Mouse (Mus musculus): ENCODE measurements around the gene Pld3.
A peak's percentile ranks its signal among the peaks of the same experiment; 100 is the strongest.

The Pld3 gene

DNA sequence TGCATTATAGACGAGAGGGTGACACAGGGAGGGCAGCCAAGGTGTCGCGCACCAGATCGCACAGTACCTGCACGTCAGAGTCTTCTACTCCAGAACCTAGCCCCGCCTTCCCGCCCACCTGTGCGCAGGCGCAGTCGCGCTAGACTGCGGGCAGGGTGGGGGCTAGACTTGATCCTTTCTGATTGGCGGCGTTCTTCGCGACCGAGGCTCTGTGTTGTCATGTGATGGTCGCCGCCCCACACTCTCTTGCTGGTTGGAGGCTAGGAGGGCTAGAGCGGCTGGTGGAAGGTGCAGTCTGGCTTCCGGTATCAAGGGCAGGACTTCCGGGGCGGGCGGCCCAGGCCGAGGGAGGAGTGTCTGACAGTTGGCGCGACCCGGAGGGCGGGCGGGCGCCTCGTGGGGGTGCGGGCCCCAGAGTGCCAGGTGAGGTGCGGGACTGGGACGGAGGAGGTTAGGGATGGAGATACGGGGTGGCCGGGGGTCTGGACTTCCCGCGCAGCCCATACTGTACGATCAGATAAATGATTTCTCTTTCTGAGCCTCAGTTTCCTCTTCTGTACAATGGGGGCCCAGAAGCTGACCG lies at the start of gene Pld3, which contains the start of gene 2310022A10Rik:
TSS of gene Pld3 (minus strand) at position 288 of the 583 bp plus-strand sequence.
TSS of gene 2310022A10Rik (plus strand) at position 303 of the 583 bp plus-strand sequence.
- DNase-seq: peak; percentile 99

DNA sequence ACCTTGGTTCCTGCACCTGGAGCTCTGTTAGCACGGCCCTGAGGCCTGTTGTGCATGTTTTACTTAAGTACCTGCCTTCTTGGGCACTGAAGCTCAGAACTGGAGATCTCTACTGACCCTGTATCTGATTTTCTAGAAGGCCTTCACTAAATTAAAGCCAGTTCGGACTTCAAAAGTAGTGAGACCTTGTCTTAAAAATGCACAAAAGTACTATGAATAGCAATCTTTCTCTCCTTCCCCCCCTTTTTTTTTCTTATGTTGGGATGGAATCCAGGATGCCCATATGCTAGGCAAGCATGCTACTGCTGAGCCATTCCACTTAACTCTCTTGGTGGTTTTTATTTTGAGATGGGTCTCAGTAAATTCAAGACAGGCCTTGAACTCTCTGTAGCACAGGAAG lies 49.1 kb upstream of the Pld3 start:
- DNase-seq: no peak

DNA sequence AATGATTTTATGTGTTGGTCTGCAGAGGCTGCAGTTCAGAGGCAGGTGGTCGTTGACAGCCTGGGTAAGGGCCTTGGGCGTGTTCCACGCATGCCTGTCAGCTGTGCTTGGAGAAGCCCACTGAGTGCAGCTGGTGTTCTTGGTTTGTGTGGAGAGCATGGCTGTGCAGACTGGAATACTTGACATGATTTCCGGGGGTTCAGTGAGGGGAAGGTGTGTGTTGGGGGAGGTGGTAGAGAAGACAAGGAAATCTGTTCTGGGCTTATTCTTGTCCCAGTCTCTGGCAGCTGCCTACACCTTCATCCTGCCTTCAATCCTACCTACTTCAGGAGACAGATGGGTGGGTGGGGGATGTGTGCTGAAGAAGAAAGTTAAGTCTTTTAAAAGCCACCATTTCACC lies 48.6 kb upstream of the Pld3 start:
- DNase-seq: no peak

DNA sequence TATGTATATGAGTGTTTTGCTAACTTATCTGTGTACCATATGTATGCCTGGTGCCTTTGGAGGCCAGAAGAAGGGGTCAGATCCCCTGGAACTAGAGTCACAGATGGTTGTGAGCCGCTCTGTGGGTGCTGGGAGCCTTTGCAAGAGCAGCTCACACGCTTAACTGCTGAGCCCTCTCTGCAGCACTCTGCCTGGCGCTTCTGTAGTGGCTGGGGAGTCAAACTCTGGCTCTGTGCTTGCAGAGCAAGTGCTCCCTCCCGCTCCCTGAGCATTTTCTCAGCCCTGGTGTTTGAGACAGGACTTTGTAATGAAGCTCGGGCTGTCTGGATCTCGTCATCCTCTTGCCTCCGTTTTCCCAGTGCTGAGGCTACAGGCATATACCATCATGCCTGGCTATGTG lies 45.0 kb upstream of the Pld3 start:
- DNase-seq: no peak

DNA sequence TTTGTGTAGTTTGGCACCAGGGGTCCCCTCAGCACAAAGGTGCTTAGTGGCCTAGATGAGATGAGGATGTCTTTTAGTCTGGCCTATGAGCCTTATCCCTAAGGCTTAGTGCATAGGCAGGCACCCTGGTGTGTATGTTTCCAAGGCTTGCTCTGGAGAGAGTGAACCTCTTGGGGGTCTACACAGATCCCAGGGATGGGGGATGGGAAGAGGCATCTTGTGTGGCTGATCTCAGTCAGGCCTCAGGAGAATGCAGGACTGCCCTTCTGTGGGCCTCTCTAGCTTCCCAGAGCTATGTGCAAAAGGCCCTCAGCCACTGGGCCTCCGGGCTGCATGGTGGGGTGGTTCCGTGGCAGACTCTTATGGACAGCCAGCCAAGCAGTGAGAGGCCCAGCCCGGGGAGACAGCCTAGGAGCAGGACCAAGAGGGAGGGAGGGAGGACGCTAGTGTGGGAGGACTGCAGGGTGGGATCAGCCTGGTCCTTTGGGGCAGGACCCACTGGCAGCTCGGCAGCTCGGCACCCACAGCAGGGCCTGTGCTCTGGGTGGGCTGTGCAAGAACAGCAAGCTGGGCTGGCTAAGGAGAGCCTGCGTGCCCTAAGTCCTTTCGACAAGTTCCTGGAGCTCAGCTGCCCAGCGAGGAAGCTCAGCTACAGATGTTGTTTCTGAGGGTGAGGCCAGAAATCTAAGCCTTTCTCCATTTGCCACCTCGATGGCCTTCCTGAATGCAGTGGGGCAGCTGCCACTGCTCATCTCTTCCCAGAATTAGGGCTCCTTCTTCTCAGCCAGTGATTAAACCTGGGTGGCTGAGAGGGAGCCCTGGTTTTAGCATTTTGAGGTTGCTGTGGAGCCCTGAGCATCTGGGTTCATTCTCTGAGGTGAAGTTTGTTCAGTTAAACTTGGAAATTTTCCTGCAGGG lies 43.8 kb upstream of the Pld3 start:
- DNase-seq: no peak

DNA sequence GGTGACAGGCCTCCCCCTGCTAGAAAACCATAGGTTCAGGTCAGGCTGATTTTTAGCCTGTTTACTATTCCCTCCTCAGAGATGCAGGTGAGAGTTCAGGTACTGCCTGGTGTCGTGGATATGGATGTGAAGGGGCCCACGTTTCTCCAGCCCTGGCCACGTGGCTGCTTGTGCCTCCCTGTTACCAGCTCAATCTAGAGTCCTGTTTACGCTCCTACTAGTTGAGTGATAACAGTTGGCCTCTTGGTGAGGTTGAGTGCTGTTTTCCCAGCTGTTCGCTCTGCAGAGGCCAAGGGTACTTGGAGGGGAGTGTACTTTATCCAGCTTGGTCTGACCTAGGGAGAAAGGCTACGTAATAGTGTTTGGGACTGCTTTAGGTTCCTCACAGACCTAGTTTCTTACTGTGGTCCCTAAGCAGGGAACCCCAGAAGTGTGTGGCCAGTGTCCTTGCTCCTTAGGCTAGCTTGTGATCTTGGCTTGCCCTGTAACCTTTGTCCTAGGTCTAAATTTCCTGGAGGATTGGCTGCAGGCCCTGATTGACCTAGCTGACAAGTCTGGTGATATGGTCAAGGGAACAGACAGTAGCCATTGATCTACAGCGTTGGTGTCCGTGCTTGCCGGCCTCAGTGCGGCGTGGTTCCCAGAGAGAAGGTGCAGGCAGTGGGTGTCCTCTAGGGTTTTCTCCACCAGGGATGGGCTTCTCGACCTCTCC lies 40.1 kb upstream of the Pld3 start:
- peak; percentile 75 for DNase-seq

DNA sequence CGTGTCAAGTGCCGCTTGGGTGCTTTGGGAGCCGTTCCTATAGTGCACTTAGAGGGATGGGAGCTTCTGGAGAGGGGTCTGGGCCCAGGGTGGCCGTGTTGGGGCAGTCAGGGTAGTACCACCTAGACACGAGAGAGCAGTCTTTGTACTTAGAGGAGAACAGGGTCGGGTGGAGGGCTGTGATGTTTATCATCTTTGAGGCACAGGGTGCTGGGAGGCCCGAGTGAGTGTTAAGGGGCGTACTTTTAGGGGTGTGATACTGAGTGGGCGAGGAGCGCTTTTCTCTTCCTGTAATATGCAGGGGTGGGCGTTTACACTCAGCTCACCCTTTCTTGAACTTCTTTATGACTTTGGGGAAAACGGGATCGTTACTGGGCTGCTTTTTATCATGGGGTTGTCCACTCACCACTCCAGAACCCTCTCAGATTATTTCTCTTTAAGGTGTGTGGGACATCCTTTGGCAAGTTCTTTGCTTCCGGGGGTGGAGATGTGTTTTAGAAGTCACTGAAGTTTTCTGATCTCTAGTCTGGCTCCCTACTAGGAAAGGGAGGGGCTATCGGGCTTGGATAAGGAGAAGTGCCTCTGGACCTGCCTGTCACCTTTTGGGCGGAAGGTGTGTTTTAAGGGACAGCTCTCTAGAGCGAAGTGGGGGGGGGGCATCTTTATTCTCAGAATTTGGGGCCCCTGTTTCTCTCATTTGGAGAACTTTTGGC lies 39.4 kb upstream of the Pld3 start:
- DNase-seq: peak; percentile 49

DNA sequence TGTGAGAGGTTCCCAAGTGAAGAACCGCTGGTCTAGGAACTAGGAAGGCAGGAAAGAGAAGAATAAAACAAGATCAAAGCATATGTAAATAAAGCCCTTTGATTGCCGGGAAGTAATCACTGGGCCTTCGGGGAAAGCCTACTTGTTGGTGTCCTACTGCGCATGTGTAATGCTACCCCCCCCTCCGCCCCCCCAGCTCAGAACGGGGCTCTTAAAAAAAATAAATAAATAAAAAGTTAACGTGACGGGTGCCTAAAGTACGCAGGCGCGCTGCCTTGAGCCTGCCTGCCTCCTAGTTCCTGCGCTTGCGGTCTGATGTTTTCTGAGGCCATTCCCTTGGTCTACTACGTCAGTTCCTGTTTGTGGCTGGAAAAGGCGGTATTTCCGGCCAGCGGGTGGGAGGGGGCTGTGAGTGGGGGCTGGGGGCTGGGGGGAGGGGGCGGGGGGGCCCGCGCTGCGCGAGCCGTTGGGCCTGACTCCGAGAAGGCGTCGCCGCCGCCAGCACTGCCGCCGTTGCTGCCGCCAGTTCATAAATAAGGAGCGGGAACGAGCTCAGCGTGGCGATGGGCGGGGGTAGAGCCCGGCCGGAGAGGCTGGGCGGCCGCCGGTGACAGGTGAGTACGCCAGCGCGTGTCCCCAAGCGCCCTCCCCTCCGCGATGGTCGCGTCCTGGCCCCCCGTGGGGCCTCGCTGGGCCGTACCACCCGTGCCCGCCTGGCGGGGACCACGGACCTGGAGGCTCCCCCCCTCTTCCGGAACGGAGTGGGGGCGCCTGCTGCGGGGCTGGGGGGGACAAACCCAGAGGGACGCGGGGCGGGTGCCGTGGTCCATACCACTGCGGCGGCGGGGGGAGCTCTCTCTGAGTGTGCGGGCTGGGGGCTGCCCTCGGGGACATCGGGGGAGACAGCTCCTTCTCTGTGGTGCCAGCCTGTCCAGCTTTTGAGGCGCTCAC lies 38.5 kb upstream of the Pld3 start, which contains the start of gene Akt2:
TSS of gene Akt2 (plus strand) at position 287 of the 951 bp plus-strand sequence.
- DNase-seq: peak; percentile 95

DNA sequence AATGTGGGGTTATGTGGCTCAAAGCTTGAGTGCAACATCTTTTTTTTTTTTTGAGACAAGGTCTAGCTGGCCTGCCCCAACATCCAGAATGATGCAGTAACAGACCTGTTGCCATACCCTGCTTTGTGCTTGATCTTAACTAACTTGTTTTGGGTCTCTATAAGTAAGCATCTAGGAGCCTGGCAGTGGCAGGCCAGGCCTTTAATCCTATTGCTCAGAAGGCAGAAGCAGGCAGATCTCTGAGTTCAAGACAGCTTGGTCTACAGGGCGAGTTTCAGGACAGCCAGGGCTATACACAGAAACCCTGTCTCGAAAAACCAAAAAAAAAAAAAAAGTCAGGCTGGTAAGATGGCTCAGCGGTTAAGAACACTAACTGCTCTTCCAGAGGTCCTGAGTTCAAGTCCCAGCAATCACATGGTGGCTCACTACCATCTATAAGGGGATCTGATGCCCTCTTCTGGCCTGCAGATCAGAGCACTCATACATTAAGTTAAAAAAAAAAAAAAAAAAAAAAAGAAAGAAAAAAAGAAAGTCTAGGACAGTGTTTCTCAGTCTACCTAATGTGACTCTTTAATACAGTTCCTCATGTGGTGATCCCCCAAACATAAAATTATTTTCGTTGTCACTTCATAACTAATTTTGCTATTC lies 37.7 kb upstream of the Pld3 start:
- DNase-seq: no peak

DNA sequence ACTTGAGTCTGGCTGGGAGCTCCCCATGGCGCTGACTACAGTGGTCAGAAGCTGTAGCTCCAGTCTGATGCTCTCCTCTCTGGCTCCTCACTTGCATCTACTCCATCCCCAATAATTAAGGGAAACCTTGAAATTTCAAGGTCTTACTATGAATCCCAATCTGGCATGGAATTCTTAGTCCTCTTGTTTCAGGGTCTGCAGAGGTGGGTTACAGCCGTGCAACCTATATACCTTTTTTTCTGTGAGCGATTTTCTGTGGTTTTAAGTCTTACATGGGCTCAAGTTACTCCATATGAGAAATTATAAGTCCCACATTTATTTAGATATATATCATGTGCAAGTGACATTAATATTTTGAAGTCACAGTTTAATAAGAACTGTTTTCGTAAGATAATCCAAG lies 37.1 kb upstream of the Pld3 start:
- no peak for DNase-seq

DNA sequence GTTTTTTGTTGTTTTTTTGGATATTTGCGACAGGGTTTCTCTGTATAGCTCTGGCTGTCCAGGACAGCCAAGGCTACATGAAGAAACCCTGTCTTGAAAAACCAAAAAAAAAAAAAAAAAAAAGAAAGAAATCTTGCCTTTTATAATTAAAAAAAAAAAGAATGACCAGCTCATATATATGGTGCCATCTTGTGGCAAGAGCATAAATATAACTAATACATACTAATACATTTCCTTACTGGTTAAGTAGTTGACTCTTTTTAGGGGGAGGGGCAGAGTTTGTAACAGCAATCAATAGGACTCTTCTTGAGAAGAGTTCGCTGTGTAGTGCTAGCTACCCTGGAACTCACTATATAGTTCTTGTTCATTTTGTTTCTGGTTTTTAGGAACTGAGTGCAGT lies 34.7 kb upstream of the Pld3 start:
- no peak for DNase-seq

DNA sequence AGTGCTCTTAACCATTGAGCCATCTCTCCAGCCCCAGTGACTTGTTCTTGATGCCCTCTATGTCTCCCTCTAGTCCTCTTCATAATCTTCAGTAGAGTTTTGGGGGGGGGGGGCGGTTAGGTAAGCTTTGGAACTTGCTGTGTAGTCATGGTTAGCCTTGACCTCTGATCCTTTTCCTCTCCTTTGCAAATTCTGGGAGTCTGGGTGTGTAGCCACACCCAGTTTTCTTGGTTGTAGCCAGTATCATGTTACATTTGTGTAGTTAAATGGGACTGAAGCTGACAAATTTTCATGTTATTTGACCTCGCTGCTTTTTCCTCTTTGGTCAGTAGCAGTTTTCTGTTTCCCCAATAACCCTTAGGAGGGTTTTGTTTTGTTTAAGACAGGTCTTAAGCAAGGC lies 33.8 kb upstream of the Pld3 start:
- no peak for DNase-seq

DNA sequence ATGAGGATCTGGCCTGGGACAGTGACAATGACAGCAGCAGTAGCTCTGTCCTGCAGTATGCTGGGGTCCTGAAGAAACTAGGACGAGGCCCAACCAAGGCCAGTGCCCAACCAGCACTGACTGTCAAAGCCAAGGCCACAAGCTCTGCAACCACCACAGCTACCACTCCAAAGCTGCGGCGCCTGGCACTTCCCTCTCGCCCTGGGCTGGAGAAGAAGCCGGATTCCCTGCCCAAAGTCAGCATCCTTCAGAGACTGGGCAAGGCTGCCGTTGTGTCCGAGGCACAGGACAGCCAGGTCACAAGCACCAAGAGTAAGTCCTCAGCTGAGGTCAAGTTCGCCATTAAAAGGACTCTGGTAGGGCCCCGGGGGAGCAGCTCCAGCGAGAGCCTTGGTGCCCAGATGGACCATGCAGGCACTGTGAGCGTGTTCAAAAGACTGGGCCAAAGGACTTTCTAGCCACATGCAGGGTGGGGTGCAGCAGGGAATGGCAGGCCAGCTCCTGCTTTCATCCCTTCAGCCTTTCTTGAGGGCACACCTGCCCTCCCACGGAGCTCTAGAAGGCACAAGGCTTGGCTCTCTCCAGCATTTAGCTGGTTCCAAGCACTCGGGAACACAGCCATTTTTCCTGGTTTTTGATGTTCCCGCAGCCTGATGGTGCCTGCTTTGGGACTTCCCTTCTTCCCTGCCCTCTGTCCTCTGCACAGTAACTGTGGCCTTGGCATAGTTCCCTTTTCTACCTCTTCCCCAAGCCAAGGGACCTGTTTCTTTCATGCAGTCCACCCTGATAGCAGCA lies 27.6 kb upstream of the Pld3 start:
- no peak for DNase-seq

DNA sequence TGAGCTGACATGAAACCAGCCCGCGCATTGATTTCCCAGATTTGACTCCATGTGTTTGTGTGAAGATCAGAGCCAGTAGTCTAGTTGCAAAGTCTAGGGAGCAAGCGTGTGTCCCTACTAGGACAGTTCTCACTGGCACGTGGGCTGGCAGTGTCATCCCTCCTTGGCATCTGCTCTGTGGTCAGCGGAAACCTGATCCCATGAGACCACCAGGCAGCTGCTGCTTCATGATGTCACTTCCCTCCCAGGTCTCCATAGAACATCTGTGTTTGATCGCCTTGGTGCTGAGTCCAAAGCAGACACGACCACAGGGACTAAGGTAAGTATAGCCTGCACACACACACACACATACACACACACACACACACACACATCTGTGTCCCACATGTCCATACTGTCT lies 25.4 kb upstream of the Pld3 start:
- no peak for DNase-seq

DNA sequence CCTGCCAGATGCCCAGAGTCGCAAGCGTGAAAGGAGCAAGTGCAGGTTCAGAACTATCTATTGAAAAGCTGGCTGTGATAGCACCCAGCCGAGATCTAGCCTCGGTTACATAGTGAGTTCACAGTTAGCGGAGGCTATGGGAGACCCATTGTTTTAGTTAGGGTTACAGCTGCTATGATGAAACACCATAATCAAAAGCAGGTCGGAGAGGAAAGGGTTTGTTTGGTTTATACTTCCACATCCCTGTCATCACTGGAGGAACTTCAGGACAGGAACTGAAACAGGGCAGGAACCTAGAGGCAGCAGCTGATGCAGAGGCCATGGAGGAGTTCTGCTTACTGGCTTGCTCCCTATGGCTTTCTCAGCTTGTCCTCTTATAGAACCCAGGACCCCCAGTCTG lies 24.6 kb upstream of the Pld3 start:
- no peak for DNase-seq

DNA sequence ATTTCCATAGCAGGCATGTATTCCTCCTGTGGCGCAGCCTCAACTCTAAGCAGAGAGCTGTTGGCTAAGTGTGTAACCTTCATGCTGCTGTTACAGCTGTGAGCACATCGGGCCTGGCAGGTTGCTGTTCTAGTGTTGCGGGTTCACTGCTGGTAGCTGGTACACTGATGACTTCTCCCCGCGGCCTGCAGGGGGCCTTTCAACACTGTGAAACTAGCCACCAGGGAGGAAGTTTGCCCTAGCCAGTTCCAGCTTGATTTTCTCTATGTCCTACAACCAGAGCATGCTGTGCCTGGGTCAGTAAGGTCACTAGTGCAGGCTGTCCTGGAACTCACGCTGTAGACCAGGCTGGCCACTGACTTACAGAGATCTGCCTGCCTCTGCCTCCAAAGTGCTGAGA lies 23.9 kb upstream of the Pld3 start:
- peak; percentile 34 for DNase-seq

DNA sequence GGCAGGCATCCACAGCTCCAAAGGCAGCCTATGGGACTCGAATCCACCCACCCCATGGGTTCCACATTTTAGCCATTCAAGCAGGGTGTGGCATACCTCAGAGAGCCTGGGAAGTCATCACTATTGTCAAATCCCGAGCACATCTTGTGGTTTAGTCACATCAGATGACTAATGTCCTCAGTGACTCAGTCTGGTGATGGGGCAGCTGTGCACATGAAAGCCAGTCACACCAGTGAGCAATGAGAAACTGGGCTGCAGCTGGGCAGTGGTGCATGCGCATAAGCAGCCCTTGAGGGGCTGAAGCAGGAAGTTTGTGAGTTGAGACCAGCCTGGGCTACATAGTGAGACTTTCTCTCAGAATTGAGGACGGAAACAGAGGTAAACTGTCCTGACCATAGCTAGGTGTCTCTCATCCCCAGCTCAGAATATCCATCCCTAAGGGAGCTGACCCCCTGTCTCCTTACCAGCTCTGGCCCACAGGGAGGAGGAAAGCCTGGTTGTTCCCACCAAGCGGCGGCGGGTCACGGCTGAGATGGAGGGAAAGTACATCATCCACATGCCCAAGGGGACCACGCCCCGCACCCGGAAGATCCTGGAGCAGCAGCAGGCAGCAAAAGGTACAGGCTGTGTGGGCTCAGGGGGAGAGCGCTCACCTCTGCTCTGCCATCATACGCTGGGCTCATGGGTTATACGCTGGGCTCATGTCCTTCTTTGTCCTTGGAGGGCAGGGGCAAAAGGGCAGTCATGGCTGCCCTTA lies 21.3 kb upstream of the Pld3 start:
- DNase-seq: no peak

DNA sequence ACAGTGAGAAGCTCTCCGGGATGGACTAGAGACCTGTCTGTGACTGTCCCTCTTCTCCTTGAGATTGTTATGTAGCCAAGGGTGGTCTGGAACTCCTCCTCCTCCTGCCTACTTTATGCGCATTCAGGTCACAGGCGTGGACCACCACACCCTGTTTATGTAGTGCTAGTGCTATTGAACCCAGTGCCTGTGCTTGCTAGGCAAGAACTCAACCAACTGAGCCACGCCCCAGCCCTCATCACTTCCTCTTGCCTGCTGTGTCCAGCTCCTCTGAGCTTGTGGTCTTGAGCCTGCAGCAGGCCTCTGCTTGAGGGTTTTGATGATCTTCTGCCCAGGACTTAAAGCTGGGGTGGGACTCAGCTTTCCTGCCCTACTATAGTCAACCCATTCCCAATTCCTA lies 19.1 kb upstream of the Pld3 start:
- no peak for DNase-seq

DNA sequence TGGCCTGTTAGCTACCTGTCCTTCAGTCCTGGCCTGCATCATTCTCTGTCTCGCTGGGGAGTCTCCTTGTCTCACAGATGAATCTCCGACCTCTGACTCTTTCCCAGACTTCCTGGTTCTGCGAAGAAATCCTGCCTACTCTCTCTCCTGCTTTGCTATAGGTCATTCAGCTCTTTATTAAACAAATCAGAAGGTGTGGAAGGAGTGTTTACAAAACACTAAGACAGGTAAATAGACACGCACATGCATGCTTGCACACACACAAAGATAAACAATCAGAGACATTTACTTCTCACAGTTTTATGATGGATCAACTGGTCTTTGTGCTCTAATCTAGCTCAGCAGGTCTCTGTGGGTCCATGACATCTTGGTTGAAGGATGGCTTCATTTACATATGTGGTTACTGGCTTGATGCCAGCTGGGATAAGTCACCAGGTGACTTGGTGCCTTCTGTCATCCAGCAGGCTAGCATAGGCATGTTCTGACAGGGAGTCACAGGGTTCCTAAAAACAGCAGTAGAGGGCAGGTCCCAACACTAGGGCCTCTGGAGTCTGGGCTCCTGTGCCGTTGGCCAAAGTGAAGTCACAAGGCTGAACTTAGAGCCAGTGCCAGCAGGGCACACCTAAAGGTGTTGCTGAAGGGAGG lies 16.7 kb upstream of the Pld3 start:
- DNase-seq: no peak

All from kidney, adult 11 months (tissue).